Comparison of ENCODE assay signal across 9 mouse cellular contexts in genomic region chr5:118343444-118344320, GRCm38 (mm10).
DNase-seq lines count a peak whose midpoint lies in the region; ATAC-seq lines count a peak whose summit lies in the region.
"Had no signal": no experiment of that assay in that cellular context is flagged by ENCODE, and none has a peak within 500 bp of the region (broad histone marks: within the 10 kb centered on the region; RNA-seq: fewer than 3 reads in every experiment).

No protein-coding gene starts in this region.

- H3K4me2 ChIP-seq in lung, embryonic 16.5 days (ENCODE audit: low read depth, low read length) = no peak overlapping the region
- H3K4me2 ChIP-seq in limb, embryonic 15.5 days = 0 out of 2 replicates have a peak overlapping the region, but pooled peaks have one; percentile 5
- H3K4me2 ChIP-seq: liver, embryonic 11.5 days had no signal

- H3K9ac ChIP-seq in lung, embryonic 16.5 days (ENCODE audit: low read length) = 0 out of 2 replicates have a peak overlapping the region, but pooled peaks have one; percentile 9
- no peak overlapping the region for H3K9ac ChIP-seq in limb, embryonic 15.5 days

- no peaks in the 10 kb centered on the region; the same call in 1 of the 2 replicates for H3K9me3 ChIP-seq in lung, embryonic 16.5 days (ENCODE audit: control insufficient read depth, low read length)
- H3K9me3 ChIP-seq in forebrain, embryonic 10.5 days = no peaks in the 10 kb centered on the region
- no peaks in the 10 kb centered on the region for H3K9me3 ChIP-seq in limb, embryonic 15.5 days

- 17% methylated on average over 19 of the region's 19 CpGs for WGBS in lung, embryonic 16.5 days
- 22% methylated on average over 19 of the region's 19 CpGs for WGBS in forebrain, embryonic 10.5 days
- WGBS in limb, embryonic 15.5 days = 17% methylated on average over 19 of the region's 19 CpGs

- H3K27ac ChIP-seq in lung, embryonic 16.5 days (ENCODE audit: low read length) = no peak overlapping the region
- H3K27ac ChIP-seq in forebrain, embryonic 10.5 days = peak overlapping the region; percentile 56
- no peak overlapping the region for H3K27ac ChIP-seq in limb, embryonic 15.5 days

- ATAC-seq in frontal cortex, adult (ENCODE audit: low TSS enrichment) = peak; percentile 82
- ATAC-seq in lung, embryonic 16.5 days (ENCODE audit: low read depth) = no peak
- ATAC-seq in limb, embryonic 15.5 days (ENCODE audit: insufficient number of reproducible peaks, low FRiP score, low TSS enrichment, low read depth) = no peak

- no peak overlapping the region for H3K4me3 ChIP-seq in lung, embryonic 16.5 days (ENCODE audit: low read length)
- H3K4me3 ChIP-seq in forebrain, embryonic 10.5 days = peak overlapping the region; percentile 6; the same call in 1 of the 2 replicates
- no peak overlapping the region for H3K4me3 ChIP-seq in limb, embryonic 15.5 days

- no peak for DNase-seq in frontal cortex, postnatal 10 days (ENCODE audit: low spot score in 2 of 2)
- DNase-seq in lung, postnatal 25 days (ENCODE audit: low spot score) = no peak
- DNase-seq in forebrain, embryonic 10.5 days (ENCODE audit: extremely low spot score, low spot score) = no peak
- DNase-seq in kidney, postnatal 14 days = no peak
- no peak for DNase-seq in lung, postnatal 10 days

- peaks cover 3% of the 10 kb centered on the region; the same call in 1 of the 2 replicates for H3K27me3 ChIP-seq in lung, embryonic 16.5 days (ENCODE audit: control insufficient read depth, insufficient read depth, low read depth, low read length)
- H3K27me3 ChIP-seq in forebrain, embryonic 10.5 days (ENCODE audit: poor library complexity, severe bottlenecking) = peaks cover 25% of the 10 kb centered on the region
- no peaks in the 10 kb centered on the region for H3K27me3 ChIP-seq in limb, embryonic 15.5 days

- H3K36me3 ChIP-seq in lung, embryonic 16.5 days (ENCODE audit: control insufficient read depth, insufficient read depth, low read length) = no peaks in the 10 kb centered on the region
- H3K36me3 ChIP-seq in forebrain, embryonic 10.5 days (replicated peaks) = no peaks in the 10 kb centered on the region
- no peaks in the 10 kb centered on the region for H3K36me3 ChIP-seq in limb, embryonic 15.5 days

- peaks cover 18% of the 10 kb centered on the region for H3K4me1 ChIP-seq in lung, embryonic 16.5 days (replicated peaks; ENCODE audit: control insufficient read depth, insufficient read depth, low read length)
- peaks cover 30% of the 10 kb centered on the region for H3K4me1 ChIP-seq in forebrain, embryonic 10.5 days
- H3K4me1 ChIP-seq in limb, embryonic 15.5 days = peaks cover 26% of the 10 kb centered on the region
